Mouse (Mus musculus) cortical plate, adult 2 months (tissue): Measurements from ENCODE around the gene Mtfmt.

Source experiments
- CTCF ChIP-seq: fragments of 200-500 bp; IDR thresholded peaks from 2 replicates; pipeline ENCODE4 v1.5.1; 2011; ENCODE audit warnings: mild to moderate bottlenecking, control low read depth, low read length; ENCODE audit not compliant: insufficient read depth; ENCODE audit errors: extremely low read depth
- POLR2A ChIP-seq: fragments of 200-500 bp; IDR thresholded peaks from 2 replicates; pipeline ENCODE4 v1.6.1; 2011; ENCODE audit warnings: mild to moderate bottlenecking, low read length, control low read depth; ENCODE audit not compliant: insufficient read depth; ENCODE audit errors: extremely low read depth

GRCm38 (mm10) chr9:65405184-65405449 lies 30.5 kb upstream of the Mtfmt start:
- no peak for TF ChIP-seq POLR2A
- TF ChIP-seq CTCF, result no peak
